Mouse (Mus musculus) gastrocnemius, adult 8-10 months (tissue): ENCODE measurements around the gene Alkbh7. TPM values are rescaled to one million over a fixed set of nuclear protein-coding genes. Genes with fewer than 3 reads are reported as not detected.

Source experiments
- DNase-seq, 2 experiments: peaks; one replicate each; pipeline ENCODE4 v3.0.0; 2022; ENCODE audit warnings: low spot score in 2 of 2
- total RNA-seq, 4 experiments: library from RNA; stranded (reverse); gene quantifications; 2 replicates each; pipeline ENCODE4 v1.2.4; 2022

The Alkbh7 gene
- total RNA-seq, 4 experiments from 2014 or later: 20.2 to 27.1 (median 21.9) TPM

- no peak for DNase-seq
These were observed 34.0 kb downstream of the Alkbh7 start, which contains the start of gene Khsrp for GRCm38 (mm10) chr17:57030931-57031660. Khsrp (minus strand) TSS chr17:57031522.

- peak; percentile 100 for DNase-seq
These were observed 34.7 kb downstream of the Alkbh7 start for GRCm38 (mm10) chr17:57031661-57032420.

- no peak for DNase-seq
These were observed 35.7 kb downstream of the Alkbh7 start for GRCm38 (mm10) chr17:57032854-57033253.

DNA sequence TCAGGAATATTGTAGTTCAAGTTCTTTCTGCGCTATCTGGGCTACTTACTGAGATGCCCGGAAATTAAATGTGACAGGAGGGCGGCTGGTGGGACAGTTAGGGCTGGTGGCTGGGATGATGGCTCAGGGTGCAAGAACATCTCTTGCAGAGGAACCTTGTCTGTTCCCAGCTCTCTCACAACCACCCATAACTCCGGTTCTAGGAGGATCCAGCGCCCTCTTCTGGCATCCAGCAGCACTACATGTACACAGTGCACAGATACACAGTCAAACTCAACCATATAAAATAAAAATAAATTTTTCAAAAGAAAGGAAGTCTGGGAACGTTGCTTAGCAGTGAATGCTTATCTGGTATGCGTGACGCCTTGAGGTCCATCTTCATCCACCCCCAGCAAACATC lies 41.8 kb downstream of the Alkbh7 start:
- no peak for DNase-seq

- no peak for DNase-seq
These were observed 44.4 kb downstream of the Alkbh7 start, which contains the start of gene Slc25a41 for GRCm38 (mm10) chr17:57041554-57041953. Slc25a41 (minus strand) TSS chr17:57041654.

DNA sequence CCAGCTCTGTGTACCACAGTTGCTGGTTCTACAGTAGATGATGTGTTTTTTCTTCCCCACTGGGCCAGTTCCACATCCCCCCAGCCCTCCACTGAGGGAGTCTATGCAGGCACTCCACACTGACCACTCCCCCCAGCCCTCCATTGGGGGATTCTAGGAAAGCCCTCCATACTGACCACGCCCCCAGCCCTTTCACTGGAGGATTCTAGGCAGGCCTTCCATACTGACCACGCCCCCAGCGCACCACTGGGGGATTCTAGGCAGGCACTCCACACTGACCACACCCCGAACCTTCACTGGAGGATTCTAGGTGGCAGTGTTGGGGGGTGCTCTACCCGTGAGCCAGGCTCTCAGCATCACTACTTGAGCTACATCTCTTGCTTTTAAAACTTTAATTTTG lies 50.3 kb downstream of the Alkbh7 start:
- DNase-seq: no peak

- no peak for DNase-seq
These were observed 51.7 kb downstream of the Alkbh7 start for GRCm38 (mm10) chr17:57048816-57049215.

Other genes with a start within 250 kb of the Alkbh7 start
- 1 to 10 TPM; 1.9 to 5.0 (median 3.5) TPM for gene Nrtn, start 239.8 kb upstream of the Alkbh7 start, total RNA-seq
- 10 to 100 TPM; 12.6 to 17.4 (median 15.4) TPM for gene Dus3l, start 232.6 kb upstream of the Alkbh7 start, total RNA-seq
- gene Prr22, start 227.1 kb upstream of the Alkbh7 start, total RNA-seq: under 1 TPM in 1 of 4 experiments, not detected in 3; 0.12 TPM
- gene Rfx2, start 166.3 kb upstream of the Alkbh7 start, total RNA-seq: 1 to 10 TPM; 1.8 to 3.6 (median 2.5) TPM
- not detected for gene Acsbg2, start 122.9 kb upstream of the Alkbh7 start, total RNA-seq
- not detected for gene 1700061G19Rik, start 121.9 kb upstream of the Alkbh7 start, total RNA-seq
- gene Mllt1, start 61.9 kb upstream of the Alkbh7 start, total RNA-seq: 10 to 100 TPM; 19.5 to 24.2 (median 21.8) TPM
- not detected for gene Acer1, start 15.2 kb upstream of the Alkbh7 start, total RNA-seq
- 10 to 100 TPM; 35.8 to 39.5 (median 37.5) TPM for gene Clpp, start 7.0 kb upstream of the Alkbh7 start, total RNA-seq
- not detected for gene Pspn, start 2.7 kb downstream of the Alkbh7 start, total RNA-seq
- gene Gtf2f1, start 13.9 kb downstream of the Alkbh7 start, total RNA-seq: 10 to 100 TPM; 13.3 to 17.5 (median 15.5) TPM
- gene Gm17949, start 14.1 kb downstream of the Alkbh7 start, total RNA-seq: under 1 TPM in 1 of 4 experiments, not detected in 3; 0.27 TPM
- gene Khsrp, start 34.2 kb downstream of the Alkbh7 start, total RNA-seq: 10 to 100 TPM; 23.3 to 29.9 (median 27.2) TPM
- gene Slc25a41, start 44.3 kb downstream of the Alkbh7 start, total RNA-seq: not detected
- under 1 TPM in 1 of 4 experiments, not detected in 3; 0.34 TPM for gene Crb3, start 61.8 kb downstream of the Alkbh7 start, total RNA-seq
- gene Slc25a23, start 62.5 kb downstream of the Alkbh7 start, total RNA-seq: 10 to 100 TPM; 28.2 to 32.7 (median 31.3) TPM
- under 1 TPM in 3 of 4 experiments, not detected in 1; 0.12 to 0.52 (median 0.44) TPM for gene Dennd1c, start 81.2 kb downstream of the Alkbh7 start, total RNA-seq
- gene Tubb4a, start 90.4 kb downstream of the Alkbh7 start, total RNA-seq: under 1 TPM; 0.53 to 0.88 (median 0.64) TPM
- under 1 TPM in 1 of 4 experiments, not detected in 3; 0.38 TPM for gene Tnfsf9, start 108.0 kb downstream of the Alkbh7 start, total RNA-seq
- not detected for gene Cd70, start 152.4 kb downstream of the Alkbh7 start, total RNA-seq
- not detected for gene Tnfsf14, start 196.8 kb downstream of the Alkbh7 start, total RNA-seq
- 10 to 100 TPM in 3 of 4 experiments, 1 to 10 TPM in 1; 8.4 to 33.5 (median 14.9) TPM for gene C3, start 230.8 kb downstream of the Alkbh7 start, total RNA-seq